Mouse (Mus musculus): ENCODE results near the gene Tmem254a.
"Not testable (repeated sequence)": the region's sequence is repeated elsewhere in the genome, so short reads cannot be mapped to it uniquely, and the experiment has no call there.

DNA sequence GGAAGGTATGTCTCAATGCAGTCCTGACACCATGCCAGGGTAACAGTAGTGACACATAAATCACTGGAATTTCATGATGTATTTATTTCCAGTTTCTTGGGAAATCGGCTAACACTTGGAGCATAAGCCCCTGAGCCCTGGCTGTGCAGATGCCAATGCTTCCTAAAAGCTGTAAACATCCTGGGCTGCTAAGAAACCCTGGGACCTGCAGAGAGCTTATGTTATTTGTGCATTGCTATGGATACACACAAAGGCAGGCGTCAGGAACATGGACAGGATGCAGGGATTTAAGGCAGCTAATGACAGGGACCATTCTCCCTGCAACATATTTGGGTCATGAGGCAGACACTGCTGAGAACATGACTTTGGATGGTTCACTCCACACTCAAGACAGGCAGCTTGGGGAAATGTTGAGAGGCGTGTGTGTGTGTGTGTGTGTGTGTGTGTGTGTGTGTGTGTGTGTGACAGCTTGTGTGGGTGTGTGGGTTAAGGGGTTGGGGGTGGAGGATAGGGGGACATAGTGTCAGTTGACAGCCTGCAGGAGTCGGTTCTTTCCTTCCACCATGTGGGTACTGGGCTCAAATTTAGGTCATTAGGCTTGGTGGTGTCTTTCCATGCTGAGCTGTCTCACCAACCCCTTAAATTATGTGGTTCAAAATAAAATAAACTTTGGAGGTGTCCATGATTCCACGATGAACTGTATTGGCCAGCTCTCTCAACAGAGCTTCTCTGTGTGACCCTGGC, 8.9 kb downstream of the Tmem254a start:
- TF ChIP-seq POLR2A (IDR thresholded peaks at IDR 0.05; ENCODE audit: low read depth, low read length); CTCF (IDR thresholded peaks at IDR 0.05; ENCODE audit: extremely low read depth, insufficient read length, insufficient replicate concordance, low read depth, low read length): not testable (repeated sequence)
